Mouse (Mus musculus) neutrophil, adult 5-6 weeks (primary cell): ENCODE measurements around the gene Naaladl2. TPM values are rescaled to one million over a fixed set of nuclear protein-coding genes. Genes with fewer than 3 reads are reported as not detected.
"Not testable (repeated sequence)": the region's sequence is repeated elsewhere in the genome, so short reads cannot be mapped to it uniquely, and the experiment has no call there.

ENCODE experiments used
- ATAC-seq: fragments of 151-379, 151-347 bp; 2 replicates; pipeline ENCODE4 v1.8.0; 2017; ENCODE audit warnings: mild to moderate bottlenecking, moderate TSS enrichment; ENCODE audit not compliant: insufficient number of reproducible peaks, poor library complexity, low FRiP score, severe bottlenecking; ENCODE audit errors: extremely low read depth
- total RNA-seq: library from RNA; stranded (forward); fragments of 200-1000 nt; gene quantifications from 2 replicates; pipeline ENCODE4 v1.2.3, GENCODE M21; 2017

The Naaladl2 gene
- total RNA-seq: not detected in 2 replicates

- ATAC-seq: no peak
Observed at GRCm38 (mm10) chr3:25143555-25144311, at the start of gene Naaladl2. TSS of gene Naaladl2 (minus strand) at chr3:25144261.

- ATAC-seq: no peak
Observed at GRCm38 (mm10) chr3:25151721-25152120, 7.7 kb upstream of the Naaladl2 start.

GRCm38 (mm10) chr3:25147271-25147670, 3.2 kb upstream of the Naaladl2 start:
- no peak for ATAC-seq

- ATAC-seq: no peak
Observed at GRCm38 (mm10) chr3:25144961-25145697, 1.1 kb upstream of the Naaladl2 start.

GRCm38 (mm10) chr3:25143111-25143510, 950 bp downstream of the Naaladl2 start:
- ATAC-seq: no peak

GRCm38 (mm10) chr3:25131848-25132247, 12.2 kb downstream of the Naaladl2 start:
- no peak for ATAC-seq

GRCm38 (mm10) chr3:25127864-25128263, 16.2 kb downstream of the Naaladl2 start:
- no peak for ATAC-seq

GRCm38 (mm10) chr3:25124919-25125846, 18.9 kb downstream of the Naaladl2 start:
- no peak for ATAC-seq

GRCm38 (mm10) chr3:25113107-25113506, 31.0 kb downstream of the Naaladl2 start:
- no peak for ATAC-seq

GRCm38 (mm10) chr3:25108997-25109396, 35.1 kb downstream of the Naaladl2 start:
- no peak for ATAC-seq

GRCm38 (mm10) chr3:25092986-25093385, 51.1 kb downstream of the Naaladl2 start:
- no peak for ATAC-seq

GRCm38 (mm10) chr3:25075785-25076184, 68.3 kb downstream of the Naaladl2 start:
- no peak for ATAC-seq

GRCm38 (mm10) chr3:25074266-25074665, 69.8 kb downstream of the Naaladl2 start:
- no peak for ATAC-seq

- no peak for ATAC-seq
Observed at GRCm38 (mm10) chr3:25073821-25074220, 70.2 kb downstream of the Naaladl2 start.

- no peak for ATAC-seq
Observed at GRCm38 (mm10) chr3:25063217-25063616, 80.8 kb downstream of the Naaladl2 start.

- ATAC-seq: no peak
Observed at GRCm38 (mm10) chr3:25052975-25053374, 91.1 kb downstream of the Naaladl2 start.

GRCm38 (mm10) chr3:25019972-25020371, 124.1 kb downstream of the Naaladl2 start:
- ATAC-seq: no peak

GRCm38 (mm10) chr3:25010751-25011150, 133.3 kb downstream of the Naaladl2 start:
- no peak for ATAC-seq

- not testable (repeated sequence) for ATAC-seq
Observed at GRCm38 (mm10) chr3:25006802-25007201, 137.3 kb downstream of the Naaladl2 start.
